Mouse (Mus musculus): Measurements from ENCODE around the gene Folr1. TPM values are rescaled to one million over a fixed set of nuclear protein-coding genes. Genes with fewer than 3 reads are reported as not detected.

Folr1 gene
- total RNA-seq, 2 experiments from 2014 or later: 0.90 TPM; not detected in 1

GRCm38 (mm10) chr7:101875978-101876377, 5.4 kb upstream of the Folr1 start:
- intact Hi-C loops (cut with DNase I): no loop called here

DNA sequence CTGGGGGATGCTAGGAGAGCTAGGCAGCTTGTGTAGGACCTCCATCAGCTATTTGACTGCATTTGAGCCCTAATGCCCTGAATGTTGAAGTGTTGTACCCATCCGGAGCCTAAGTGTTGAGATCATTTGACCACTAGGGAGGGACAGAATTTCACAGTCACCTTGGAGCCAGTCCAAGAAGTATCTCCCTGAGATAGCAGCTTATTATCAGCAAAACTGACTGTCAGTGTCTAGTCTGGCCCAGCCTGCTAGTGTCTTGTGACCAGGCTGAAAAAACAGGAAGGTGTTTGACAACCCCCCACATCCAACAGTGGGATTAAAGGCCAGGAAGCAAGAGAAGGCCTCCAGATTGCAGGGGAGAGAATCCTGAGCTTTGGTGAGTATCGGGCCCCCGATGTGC, 708 bp upstream of the Folr1 start:
- DNase-seq (ENCODE audit: extremely low spot score in 1 of 2, low spot score in 2 of 2): no peak
- intact Hi-C loops (cut with DNase I): no loop called here

More at GRCm38 (mm10) chr7:101875978-101876377, 5.4 kb upstream of the Folr1 start:
- DNase-seq (ENCODE audit: extremely low spot score in 1 of 2, low spot score in 2 of 2): no peak

DNA sequence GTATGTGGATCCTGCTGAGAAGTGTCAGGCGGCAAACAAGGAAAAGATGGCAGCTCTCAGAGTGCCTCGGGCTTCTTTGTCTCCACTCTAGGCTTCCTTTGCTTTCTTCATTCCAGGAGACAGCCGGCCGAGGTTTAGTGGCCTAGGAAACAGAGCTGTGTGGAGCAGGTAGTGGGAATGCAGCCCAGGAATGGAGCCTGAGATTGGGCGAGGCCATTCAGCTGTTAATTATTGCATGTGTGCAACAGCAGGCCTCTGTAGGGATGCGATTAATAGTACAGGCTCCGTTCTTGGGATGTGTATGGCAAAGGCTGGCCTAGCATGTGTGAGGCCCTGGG, 1.5 kb downstream of the Folr1 start:
- no peak for DNase-seq (ENCODE audit: extremely low spot score in 1 of 2, low spot score in 2 of 2)
- intact Hi-C loops (cut with DNase I): no loop called here

GRCm38 (mm10) chr7:101868241-101869162, 2.1 kb downstream of the Folr1 start:
- DNase-seq (ENCODE audit: extremely low spot score in 1 of 2, low spot score in 2 of 2): no peak

DNA sequence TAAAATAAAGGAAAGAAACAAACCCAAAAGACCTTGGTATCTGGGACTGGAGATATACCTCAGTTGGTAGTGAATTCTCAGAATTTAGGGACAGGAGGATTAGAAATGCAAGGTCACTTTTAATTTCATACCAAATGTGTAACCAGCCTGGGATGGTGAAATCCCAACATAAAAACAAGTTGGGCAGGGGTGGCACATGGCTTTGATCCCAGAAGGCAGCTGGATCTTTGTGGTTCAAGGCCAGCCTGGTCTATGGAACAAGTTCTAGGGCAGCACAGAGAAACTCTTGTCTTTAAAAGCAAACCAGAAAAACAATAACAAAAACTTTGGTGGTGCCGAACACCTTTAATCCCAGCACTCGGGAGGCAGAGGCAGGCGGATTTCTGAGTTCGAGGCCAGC, 3.1 kb downstream of the Folr1 start:
- DNase-seq (ENCODE audit: extremely low spot score in 1 of 2, low spot score in 2 of 2): no peak
- intact Hi-C loops (cut with DNase I): no loop called here

More at GRCm38 (mm10) chr7:101868241-101869162, 2.1 kb downstream of the Folr1 start:
- intact Hi-C loops (cut with DNase I): no loop called here

DNA sequence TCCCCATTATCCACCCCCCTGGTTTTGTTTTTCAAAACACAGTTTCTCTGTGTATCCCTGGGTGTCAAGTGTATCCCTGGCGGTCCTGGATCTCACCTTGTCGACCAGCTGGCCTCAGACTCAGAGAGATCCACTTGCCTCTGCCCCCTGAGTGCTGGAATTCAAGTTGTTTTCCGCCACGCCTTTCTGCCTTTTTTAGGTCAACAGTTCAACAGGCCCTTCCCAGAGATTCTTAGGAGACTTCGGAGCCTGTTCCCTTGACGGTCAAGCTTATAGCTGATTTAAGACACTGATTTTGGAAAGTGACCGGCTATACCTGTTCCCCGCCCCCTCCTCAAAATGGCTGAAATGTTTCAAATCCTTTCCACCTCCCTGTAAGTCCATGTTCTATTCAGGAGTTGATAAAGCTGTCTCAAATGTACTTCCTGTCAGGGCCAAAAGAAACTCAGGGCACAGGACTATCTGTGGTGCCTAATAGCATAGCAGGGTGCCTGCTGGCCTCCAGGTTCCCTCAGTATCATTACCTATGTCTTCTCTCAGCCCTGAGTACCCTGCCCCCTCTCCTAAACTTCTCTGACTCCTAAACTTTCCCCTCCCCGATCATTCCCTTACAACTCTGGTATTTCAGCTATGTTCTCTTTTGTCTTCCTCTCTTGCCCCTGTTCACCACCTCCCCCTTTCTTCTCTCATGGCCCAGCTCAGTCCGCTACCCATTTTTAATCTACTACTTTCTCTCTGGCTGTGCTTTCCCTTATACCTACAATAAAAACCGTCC, 3.9 kb downstream of the Folr1 start:
- intact Hi-C loops (cut with DNase I): no loop called here
- DNase-seq (ENCODE audit: extremely low spot score in 1 of 2, low spot score in 2 of 2): no peak

DNA sequence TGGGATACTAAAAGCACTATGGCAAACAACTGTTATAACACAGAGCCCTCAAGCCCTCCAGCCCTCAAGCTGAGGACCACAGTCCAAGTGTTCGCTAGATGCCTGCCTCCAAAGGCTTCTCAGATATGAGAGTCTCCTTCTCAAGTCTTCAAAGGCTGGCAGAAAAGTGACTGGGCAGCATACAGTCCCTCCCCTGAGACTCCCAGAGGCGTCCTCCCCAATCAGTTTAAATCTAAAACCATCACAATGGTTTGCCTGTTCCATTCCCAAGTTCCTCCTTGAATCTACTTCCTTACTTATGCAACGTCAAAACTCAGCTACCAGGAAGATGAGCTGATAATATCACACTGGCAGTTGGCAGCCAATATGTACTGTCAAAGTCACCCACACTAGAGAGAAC, 7.2 kb downstream of the Folr1 start, which contains the start of gene Anapc15:
Gene Anapc15 (plus strand): TSS at position 301 of the 400 bp plus-strand sequence.
- intact Hi-C loops (cut with DNase I): no loop called here
- DNase-seq (ENCODE audit: extremely low spot score in 1 of 2, low spot score in 2 of 2): no peak

- DNase-seq (ENCODE audit: extremely low spot score in 1 of 2, low spot score in 2 of 2): no peak
- intact Hi-C loops (cut with DNase I): no loop called here
Measured at GRCm38 (mm10) chr7:101862291-101862690, 8.3 kb downstream of the Folr1 start.

DNA sequence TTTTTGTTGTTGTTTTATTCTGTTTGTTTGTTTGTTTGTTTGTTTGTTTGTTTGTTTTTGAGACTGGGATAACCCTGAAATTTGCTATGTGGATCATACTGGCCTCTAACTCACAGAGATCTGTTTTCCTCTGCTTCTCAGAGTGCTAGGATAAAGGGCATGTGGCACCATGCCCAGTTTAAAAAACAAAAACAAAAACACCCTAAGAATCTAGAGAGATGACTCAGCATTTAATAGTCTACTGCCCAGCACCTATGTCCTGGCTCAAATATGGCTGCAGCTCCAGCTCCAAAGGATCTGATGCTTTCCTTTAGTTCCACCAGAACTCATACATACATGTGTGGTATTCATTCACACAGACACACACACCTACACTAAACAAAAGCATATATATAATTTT, 9.6 kb downstream of the Folr1 start:
- intact Hi-C loops (cut with DNase I): no loop called here
- DNase-seq (ENCODE audit: extremely low spot score in 1 of 2, low spot score in 2 of 2): no peak

DNA sequence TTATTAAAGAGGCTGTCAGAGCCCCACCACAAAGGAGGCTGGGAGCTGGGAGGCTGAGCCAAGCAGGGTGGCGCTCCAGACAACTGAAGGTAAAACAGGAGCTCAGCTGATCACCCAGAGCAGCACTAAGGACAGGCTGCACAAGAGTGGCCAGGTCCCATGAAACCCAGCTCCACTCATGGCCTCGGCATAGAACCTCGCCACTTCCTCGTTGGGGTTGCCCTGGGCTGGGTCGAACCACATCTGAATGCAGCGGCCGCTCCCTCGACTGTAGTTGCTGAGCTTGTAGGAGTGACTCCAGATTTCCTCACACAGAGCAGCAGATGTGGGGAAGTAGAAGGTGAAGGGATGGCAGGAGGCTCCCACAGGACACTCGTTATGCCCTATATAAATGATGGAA, 12.2 kb downstream of the Folr1 start:
- intact Hi-C loops (cut with DNase I): no loop called here
- no peak for DNase-seq (ENCODE audit: extremely low spot score in 1 of 2, low spot score in 2 of 2)

DNA sequence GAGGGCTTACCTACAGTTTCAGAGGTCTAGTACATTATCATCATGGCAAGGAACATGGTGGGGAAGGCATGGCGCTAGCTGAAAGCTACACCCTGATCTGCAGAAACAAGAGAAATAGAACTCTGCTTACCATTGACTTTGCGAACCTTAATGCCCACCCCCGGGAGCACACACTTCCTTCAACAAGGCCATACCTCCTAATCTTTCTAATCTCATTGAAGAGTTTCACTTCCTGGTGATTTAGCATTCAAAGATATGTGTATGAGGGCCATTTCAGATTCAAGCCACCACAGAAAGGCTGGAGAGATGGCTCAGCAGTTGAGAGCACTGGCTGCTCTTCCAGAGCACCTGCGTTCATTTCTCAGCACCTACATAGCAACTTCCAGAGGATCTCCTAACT, 13.5 kb downstream of the Folr1 start, which contains the start of gene Folr2:
Gene Folr2 (minus strand): TSS at position 101 of the 400 bp plus-strand sequence.
- intact Hi-C loops (cut with DNase I): no loop called here
- no peak for DNase-seq (ENCODE audit: extremely low spot score in 1 of 2, low spot score in 2 of 2)

DNA sequence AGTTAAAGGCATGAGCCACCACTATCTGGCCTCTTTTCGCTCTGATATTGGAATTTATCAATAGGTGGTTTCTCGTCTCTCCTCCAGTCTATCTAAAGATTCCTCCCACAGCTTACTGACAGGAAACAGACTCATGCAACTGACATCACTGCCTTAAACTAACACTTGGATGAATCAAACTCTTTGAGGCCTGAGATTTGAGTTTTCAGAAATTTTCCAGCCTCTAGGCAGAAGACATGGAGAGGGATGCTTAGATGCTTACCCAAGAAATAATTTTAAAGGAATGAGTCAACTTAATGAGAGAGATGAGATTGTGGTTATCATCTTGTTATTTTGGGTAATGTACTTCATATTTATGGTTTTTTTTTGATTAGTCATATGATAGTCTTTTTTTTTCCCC, 16.8 kb downstream of the Folr1 start:
- intact Hi-C loops (cut with DNase I): no loop called here

GRCm38 (mm10) chr7:101852846-101853245, 17.7 kb downstream of the Folr1 start:
- intact Hi-C loops (cut with DNase I): no loop called here
- DNase-seq (ENCODE audit: extremely low spot score in 1 of 2, low spot score in 2 of 2): no peak

More for the DNA sequence above, 16.8 kb downstream of the Folr1 start:
- no peak for DNase-seq (ENCODE audit: extremely low spot score in 1 of 2, low spot score in 2 of 2)

DNA sequence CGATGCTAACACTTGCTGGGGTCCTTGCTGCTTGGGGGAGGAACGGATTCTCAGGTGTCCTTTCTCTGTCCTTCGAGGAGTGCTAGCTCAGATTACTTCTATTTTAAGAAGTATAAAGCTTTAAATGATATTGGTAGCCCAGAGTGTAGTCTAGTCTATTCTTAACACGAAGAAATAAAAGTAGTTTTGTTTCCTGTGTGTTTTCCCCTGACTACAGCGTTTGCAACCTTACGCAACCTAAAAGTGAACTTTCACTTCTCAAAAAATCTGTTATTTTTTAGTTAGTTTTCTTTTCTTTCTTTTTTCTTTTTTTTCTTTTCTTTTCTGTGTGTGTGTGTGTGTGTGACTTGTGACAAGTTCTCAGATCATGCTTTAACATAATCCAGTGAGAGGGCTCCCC, 18.9 kb downstream of the Folr1 start:
- intact Hi-C loops (cut with DNase I): no loop called here
- no peak for DNase-seq (ENCODE audit: extremely low spot score in 1 of 2, low spot score in 2 of 2)

- intact Hi-C loops (cut with DNase I): no loop called here
- no peak for DNase-seq (ENCODE audit: extremely low spot score in 1 of 2, low spot score in 2 of 2)
Measured at GRCm38 (mm10) chr7:101847934-101848333, 22.7 kb downstream of the Folr1 start.

DNA sequence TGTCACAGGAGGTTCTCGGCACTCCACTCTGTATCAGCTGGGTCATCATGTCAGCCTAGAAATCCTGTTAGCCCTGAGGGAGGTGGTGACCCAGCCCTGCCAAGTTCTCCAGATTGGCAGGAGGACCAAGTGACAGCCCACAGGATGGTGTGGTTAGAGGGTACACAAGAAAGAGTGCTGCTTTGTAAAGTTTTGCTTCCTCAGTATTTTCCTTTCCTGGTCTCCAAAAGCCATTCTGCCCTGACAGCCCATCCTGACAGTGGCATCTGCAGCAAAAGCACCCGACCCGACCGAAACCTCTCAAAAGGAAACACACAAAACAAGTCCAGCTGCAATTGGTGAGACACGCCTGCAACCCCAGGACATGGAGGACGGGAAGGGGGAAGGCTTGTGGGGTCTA, 26.4 kb downstream of the Folr1 start:
- no peak for DNase-seq (ENCODE audit: extremely low spot score in 1 of 2, low spot score in 2 of 2)
- intact Hi-C loops (cut with DNase I): no loop called here

DNA sequence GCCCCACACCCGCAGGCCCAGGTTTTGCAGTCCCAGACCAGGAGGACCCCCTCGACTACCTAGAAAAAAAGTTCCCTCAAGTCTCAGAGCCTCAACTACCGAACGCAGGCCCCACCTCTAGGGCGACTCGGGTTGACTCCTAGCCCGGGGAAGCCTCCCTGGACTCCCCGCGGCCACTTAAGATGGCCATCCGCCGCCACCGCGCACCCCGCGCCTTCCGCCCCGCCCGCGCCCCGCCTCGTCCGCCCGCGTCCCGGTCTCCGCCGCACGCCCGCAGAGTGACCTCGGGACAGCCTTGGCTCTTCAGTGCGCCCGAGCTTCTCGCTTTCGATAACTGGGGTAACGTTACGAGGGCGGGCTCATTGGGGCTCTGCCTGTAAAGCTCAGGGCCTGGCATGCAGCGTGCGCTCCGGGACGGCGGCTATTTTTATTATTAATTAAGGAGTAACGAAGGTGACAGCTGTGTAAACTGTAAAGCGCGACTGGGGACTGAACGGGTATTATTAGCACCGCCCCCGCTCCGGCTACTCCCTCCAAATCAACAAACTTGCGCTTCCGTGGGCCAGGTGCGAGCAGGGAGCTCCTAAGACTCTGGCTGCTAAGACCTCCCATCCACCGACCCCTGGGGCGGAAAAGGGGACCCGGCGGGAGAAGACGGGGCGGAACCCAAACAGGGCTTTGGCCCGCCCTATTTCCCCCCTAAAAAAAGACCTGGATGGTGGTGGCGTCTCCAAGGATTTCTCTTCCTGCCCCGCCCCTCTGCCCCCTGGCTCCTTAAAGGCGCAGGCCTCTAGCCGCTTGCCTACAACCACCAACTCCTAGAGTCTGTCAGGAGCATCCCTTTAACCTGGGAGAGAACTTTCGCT, 32.7 kb downstream of the Folr1 start, which contains the start of gene Inppl1:
Gene Inppl1 (minus strand): TSS at position 624 of the 866 bp plus-strand sequence.
- intact Hi-C loops (cut with DNase I): loop anchor here (5.0 kb wide), 2 partner anchors 59 to 161 kb away; no protein-coding TSS in a partner anchor

GRCm38 (mm10) chr7:101837154-101837605, 33.4 kb downstream of the Folr1 start:
- DNase-seq (ENCODE audit: extremely low spot score in 1 of 2, low spot score in 2 of 2): no peak
- intact Hi-C loops (cut with DNase I): loop anchor here (5.0 kb wide), 2 partner anchors 60 to 160 kb away; no protein-coding TSS in a partner anchor

More for the DNA sequence above, 32.7 kb downstream of the Folr1 start, which contains the start of gene Inppl1:
- DNase-seq (ENCODE audit: extremely low spot score in 1 of 2, low spot score in 2 of 2): peak; percentile 48 to 92
